Comparison of ENCODE assay signal across 9 mouse cellular contexts in the genomic region with DNA sequence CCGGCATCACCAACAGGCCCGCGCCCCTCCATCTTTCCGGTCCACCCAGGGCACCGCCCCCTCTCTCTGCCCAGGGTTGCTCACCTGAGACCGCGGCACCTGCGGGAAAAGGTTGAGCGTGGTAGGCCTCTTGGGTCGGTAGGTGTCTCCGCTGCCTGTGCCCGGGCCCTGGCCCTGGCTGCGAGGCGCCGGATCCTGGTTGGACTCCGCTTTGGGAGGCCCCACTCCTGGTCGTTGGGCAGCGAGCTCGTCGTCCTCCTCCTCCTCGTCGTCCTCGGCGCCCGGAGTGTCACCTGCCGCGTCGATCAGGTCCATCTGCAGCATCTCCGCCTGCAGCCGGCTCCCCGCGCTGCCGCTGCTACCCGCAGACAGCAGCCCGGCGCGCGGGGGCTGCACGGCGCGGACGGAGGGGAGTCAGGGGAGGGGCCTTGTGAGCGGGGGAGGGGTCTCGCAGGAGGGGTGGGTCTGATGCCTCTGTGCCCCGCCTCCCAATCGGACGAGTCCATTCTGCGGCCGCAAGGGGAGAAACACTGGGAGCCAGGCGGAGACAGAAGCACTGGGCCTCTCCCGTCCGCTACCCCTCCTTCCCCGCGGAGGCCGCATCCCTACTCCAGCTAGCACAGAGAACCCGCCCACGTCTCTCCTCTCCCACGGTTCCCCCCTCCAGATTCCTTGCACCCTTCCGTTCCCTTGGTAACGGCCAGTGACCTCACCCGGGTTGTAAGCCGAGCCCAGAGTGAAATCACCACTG. TPM values are rescaled to one million over a fixed set of nuclear protein-coding genes. Genes with fewer than 3 reads are reported as not detected.
DNase-seq lines count a peak whose midpoint lies in the region; ATAC-seq and TF ChIP-seq lines count a peak whose summit lies in the region.
"Had no signal": no experiment of that assay in that cellular context is flagged by ENCODE, and none has a peak within 500 bp of the region (broad histone marks: within the 10 kb centered on the region; RNA-seq: fewer than 3 reads in every experiment).

No protein-coding gene starts in this region.

- DNase-seq in 3134 (ENCODE audit: extremely low read depth, insufficient read length, low spot score), result peak; percentile 90
- peak; percentile 85 to 87 for DNase-seq in adrenal gland, postnatal 36 days
- DNase-seq in natural killer cell, adult 2 months (ENCODE audit: low spot score in 2 of 2), result peak; percentile 23 to 33

- no peaks in the 10 kb centered on the region for H3K9me3 ChIP-seq in heart, embryonic 12.5 days (replicated peaks)
- H3K9me3 ChIP-seq in kidney, embryonic 15.5 days (replicated peaks), result no peaks in the 10 kb centered on the region
- H3K9me3 ChIP-seq in limb, embryonic 15.5 days, result no peaks in the 10 kb centered on the region

- H3K4me2 ChIP-seq in heart, embryonic 12.5 days, result peak overlapping the region; percentile 92
- peak overlapping the region; percentile 88 for H3K4me2 ChIP-seq in kidney, embryonic 15.5 days
- H3K4me2 ChIP-seq in limb, embryonic 15.5 days, result peak overlapping the region; percentile 90

- TF ChIP-seq POLR2A in embryonic fibroblast, embryonic 13.5 days (IDR thresholded peaks at IDR 0.05; ENCODE audit: low read depth, low read length), result peak; percentile 58; the same call in 1 of the 2 replicates
- peak; percentile 21 for TF ChIP-seq POLR2A in testis, adult 2 months (IDR thresholded peaks at IDR 0.05; ENCODE audit: control insufficient read depth, low read depth, low read length)

- no peak for TF ChIP-seq CTCF in embryonic fibroblast, embryonic 13.5 days (IDR thresholded peaks at IDR 0.05; ENCODE audit: borderline replicate concordance, insufficient read depth, low read length)
- no peak for TF ChIP-seq CTCF in testis, adult 2 months (IDR thresholded peaks at IDR 0.05; ENCODE audit: control insufficient read depth, insufficient read depth, insufficient replicate concordance, low read depth, low read length)

- H3K27me3 ChIP-seq in heart, embryonic 12.5 days (replicated peaks), result peaks cover 59% of the 10 kb centered on the region
- no peaks in the 10 kb centered on the region for H3K27me3 ChIP-seq in kidney, embryonic 15.5 days
- no peaks in the 10 kb centered on the region for H3K27me3 ChIP-seq in limb, embryonic 15.5 days
- H3K27me3 ChIP-seq in testis, adult 2 months (ENCODE audit: control insufficient read depth, insufficient read depth, low read length), result no peaks in the 10 kb centered on the region
- H3K27me3 ChIP-seq: CH12.LX had no signal

- H3K4me3 ChIP-seq in embryonic fibroblast, embryonic 13.5 days (ENCODE audit: insufficient read depth, low read length), result peak overlapping the region; percentile 59
- H3K4me3 ChIP-seq in heart, embryonic 12.5 days, result peak overlapping the region; percentile 62
- peak overlapping the region; percentile 81 for H3K4me3 ChIP-seq in kidney, embryonic 15.5 days (replicated peaks)
- peak overlapping the region; percentile 69 for H3K4me3 ChIP-seq in limb, embryonic 15.5 days
- peak overlapping the region; percentile 81 for H3K4me3 ChIP-seq in testis, adult 2 months (ENCODE audit: control insufficient read depth, low read depth, low read length)

- ATAC-seq in heart, embryonic 12.5 days (ENCODE audit: insufficient number of reproducible peaks, low FRiP score), result peak; percentile 80
- ATAC-seq in kidney, embryonic 15.5 days (replicated peaks; ENCODE audit: low FRiP score), result peak; percentile 90
- peak; percentile 83 for ATAC-seq in limb, embryonic 15.5 days (ENCODE audit: insufficient number of reproducible peaks, low FRiP score, low TSS enrichment, low read depth)

- no peak overlapping the region for H3K27ac ChIP-seq in embryonic fibroblast, embryonic 13.5 days (ENCODE audit: insufficient read depth, low read length)
- H3K27ac ChIP-seq in heart, embryonic 12.5 days (ENCODE audit: poor library complexity, severe bottlenecking), result no peak overlapping the region
- H3K27ac ChIP-seq in kidney, embryonic 15.5 days, result peak overlapping the region; percentile 88
- peak overlapping the region; percentile 87 for H3K27ac ChIP-seq in limb, embryonic 15.5 days
- no peak overlapping the region for H3K27ac ChIP-seq in testis, adult 2 months (ENCODE audit: control insufficient read depth, insufficient read depth, low read depth, low read length)

- peaks cover 4% of the 10 kb centered on the region; the same call in 1 of the 2 replicates for H3K4me1 ChIP-seq in embryonic fibroblast, embryonic 13.5 days (ENCODE audit: control insufficient read depth, insufficient read depth, low read length)
- peaks cover 25% of the 10 kb centered on the region for H3K4me1 ChIP-seq in heart, embryonic 12.5 days (replicated peaks)
- peaks cover 56% of the 10 kb centered on the region for H3K4me1 ChIP-seq in kidney, embryonic 15.5 days
- peaks cover 50% of the 10 kb centered on the region for H3K4me1 ChIP-seq in limb, embryonic 15.5 days
- H3K4me1 ChIP-seq in testis, adult 2 months (ENCODE audit: control insufficient read depth, insufficient read depth, low read length), result peaks cover 23% of the 10 kb centered on the region

- H3K9ac ChIP-seq in heart, embryonic 12.5 days, result peak overlapping the region; percentile 68
- peak overlapping the region; percentile 69 for H3K9ac ChIP-seq in kidney, embryonic 15.5 days
- peak overlapping the region; percentile 58 for H3K9ac ChIP-seq in limb, embryonic 15.5 days

- peaks cover 10% of the 10 kb centered on the region; the same call in 1 of the 2 replicates for H3K36me3 ChIP-seq in heart, embryonic 12.5 days
- H3K36me3 ChIP-seq in kidney, embryonic 15.5 days, result peaks cover 34% of the 10 kb centered on the region
- H3K36me3 ChIP-seq in limb, embryonic 15.5 days, result peaks cover 33% of the 10 kb centered on the region
- no peaks in the 10 kb centered on the region for H3K36me3 ChIP-seq in testis, adult 2 months (ENCODE audit: control insufficient read depth, insufficient read depth, low read length)

- under 1% methylated on average over 62 of the region's 62 CpGs for WGBS in heart, embryonic 12.5 days
- WGBS in kidney, embryonic 15.5 days, result under 1% methylated on average over 61 of the region's 62 CpGs
- 1% methylated on average over 61 of the region's 62 CpGs for WGBS in limb, embryonic 15.5 days

RNA-seq across cellular contexts. Expression of a gene that starts 6.7 kb away (rescaled TPM):
- total RNA-seq in adrenal gland, postnatal 36 days (2021), result 10 to 100 TPM in 1 of 2 experiments, 1 to 10 TPM in 1; 6.2 to 10.0 TPM
- 0.83 and 0.98 TPM in 2 replicates for polyA plus RNA-seq in embryonic fibroblast, embryonic 13.5 days (2011; ENCODE audit: insufficient read length, low read depth, missing spikeins)
- polyA plus RNA-seq in heart, embryonic 12.5 days (2016; fragmentation: Nextera tagmentation; extraction: Ambion mirVana), result 1.2 and 1.7 TPM in 2 replicates
- 3.2 and 3.4 TPM in 2 replicates for polyA plus RNA-seq in kidney, embryonic 15.5 days (2015; fragmentation: Nextera tagmentation; extraction: Ambion mirVana)
- polyA plus RNA-seq in limb, embryonic 15.5 days (2015; fragmentation: Nextera tagmentation; extraction: Ambion mirVana), result 3.5 TPM in 2 replicates
- 565 and 772 TPM in 2 replicates for polyA plus RNA-seq in testis, adult 2 months (2012; rRNA removed)

RNA-seq across cellular contexts. Expression of a gene that starts 12.0 kb away (rescaled TPM):
- 10 to 100 TPM; 30.9 to 35.1 TPM for total RNA-seq in adrenal gland, postnatal 36 days (2021)
- 7.1 and 8.6 TPM in 2 replicates for polyA plus RNA-seq in embryonic fibroblast, embryonic 13.5 days (2011; ENCODE audit: insufficient read length, low read depth, missing spikeins)
- 6.8 and 7.9 TPM in 2 replicates for polyA plus RNA-seq in heart, embryonic 12.5 days (2016; fragmentation: Nextera tagmentation; extraction: Ambion mirVana)
- 32.1 and 34.9 TPM in 2 replicates for polyA plus RNA-seq in kidney, embryonic 15.5 days (2015; fragmentation: Nextera tagmentation; extraction: Ambion mirVana)
- 23.8 and 27.0 TPM in 2 replicates for polyA plus RNA-seq in limb, embryonic 15.5 days (2015; fragmentation: Nextera tagmentation; extraction: Ambion mirVana)
- polyA plus RNA-seq in testis, adult 2 months (2012; rRNA removed), result 23.2 and 28.4 TPM in 2 replicates

RNA-seq across cellular contexts. Expression of a gene that starts 14.4 kb away (rescaled TPM):
- total RNA-seq in adrenal gland, postnatal 36 days (2021), result 1 to 10 TPM in 1 of 2 experiments, under 1 TPM in 1; 0.79 to 2.4 TPM
- polyA plus RNA-seq in embryonic fibroblast, embryonic 13.5 days (2011; ENCODE audit: insufficient read length, low read depth, missing spikeins), result not detected in 2 replicates
- 1.2 and 1.8 TPM in 2 replicates for polyA plus RNA-seq in heart, embryonic 12.5 days (2016; fragmentation: Nextera tagmentation; extraction: Ambion mirVana)
- polyA plus RNA-seq in kidney, embryonic 15.5 days (2015; fragmentation: Nextera tagmentation; extraction: Ambion mirVana), result 26.0 and 29.5 TPM in 2 replicates
- polyA plus RNA-seq in limb, embryonic 15.5 days (2015; fragmentation: Nextera tagmentation; extraction: Ambion mirVana), result 17.6 and 18.4 TPM in 2 replicates
- 11.2 and 11.8 TPM in 2 replicates for polyA plus RNA-seq in testis, adult 2 months (2012; rRNA removed)

RNA-seq across cellular contexts. Expression of a gene that starts 14.6 kb away (rescaled TPM):
- 100 to 1,000 TPM in 1 of 2 experiments, 10 to 100 TPM in 1; 97.3 to 224 TPM for total RNA-seq in adrenal gland, postnatal 36 days (2021)
- polyA plus RNA-seq in embryonic fibroblast, embryonic 13.5 days (2011; ENCODE audit: insufficient read length, low read depth, missing spikeins), result 6.1 and 6.7 TPM in 2 replicates
- 14.1 and 16.0 TPM in 2 replicates for polyA plus RNA-seq in heart, embryonic 12.5 days (2016; fragmentation: Nextera tagmentation; extraction: Ambion mirVana)
- 24.7 and 29.5 TPM in 2 replicates for polyA plus RNA-seq in kidney, embryonic 15.5 days (2015; fragmentation: Nextera tagmentation; extraction: Ambion mirVana)
- polyA plus RNA-seq in limb, embryonic 15.5 days (2015; fragmentation: Nextera tagmentation; extraction: Ambion mirVana), result 25.2 and 27.6 TPM in 2 replicates
- polyA plus RNA-seq in testis, adult 2 months (2012; rRNA removed), result 89.9 and 91.5 TPM in 2 replicates

RNA-seq across cellular contexts. Expression of a gene that starts 44.8 kb away (rescaled TPM):
- 10 to 100 TPM; 38.4 to 47.8 TPM for total RNA-seq in adrenal gland, postnatal 36 days (2021)
- polyA plus RNA-seq in embryonic fibroblast, embryonic 13.5 days (2011; ENCODE audit: insufficient read length, low read depth, missing spikeins), result 14.2 and 16.7 TPM in 2 replicates
- polyA plus RNA-seq in heart, embryonic 12.5 days (2016; fragmentation: Nextera tagmentation; extraction: Ambion mirVana), result 28.0 and 30.1 TPM in 2 replicates
- 17.7 and 21.3 TPM in 2 replicates for polyA plus RNA-seq in kidney, embryonic 15.5 days (2015; fragmentation: Nextera tagmentation; extraction: Ambion mirVana)
- 40.3 and 41.5 TPM in 2 replicates for polyA plus RNA-seq in limb, embryonic 15.5 days (2015; fragmentation: Nextera tagmentation; extraction: Ambion mirVana)
- 20.4 and 22.0 TPM in 2 replicates for polyA plus RNA-seq in testis, adult 2 months (2012; rRNA removed)

Comparison
In these comparisons a context has a peak if more than half of its experiments do, and no peak if none do; other contexts are left out.
1. DNase-seq: peak in every context shown above with its lines; median percentile 90 in 3134; 86 in adrenal gland, postnatal 36 days; 28 in natural killer cell, adult 2 months.
2. H3K27ac ChIP-seq: peak in kidney, embryonic 15.5 days (single experiment) and limb, embryonic 15.5 days (single experiment); none in embryonic fibroblast, embryonic 13.5 days (single experiment), heart, embryonic 12.5 days (single experiment) and testis, adult 2 months (single experiment).
3. RNA of a gene that starts 6.7 kb away (polyA plus RNA-seq): 565 to 772 TPM in testis, adult 2 months; 3.5 TPM in limb, embryonic 15.5 days, 3.2 to 3.4 TPM in kidney, embryonic 15.5 days, 1.2 to 1.7 TPM in heart, embryonic 12.5 days and 0.83 to 0.98 TPM in embryonic fibroblast, embryonic 13.5 days; every median in the first group is over 100 times any median in the second.
4. Peak in every context shown above with its lines, with median percentiles within 50 percentile points of each other: H3K4me3 ChIP-seq, ATAC-seq, H3K4me2 ChIP-seq and H3K9ac ChIP-seq.